Mouse (Mus musculus): ENCODE measurements around the gene Cdk20. TPM values are rescaled to one million over a fixed set of nuclear protein-coding genes. Genes with fewer than 3 reads are reported as not detected.

Cdk20 gene
- total and polyA plus RNA-seq, 3 experiments, result 2.5 to 6.2 (median 2.9) TPM

DNA sequence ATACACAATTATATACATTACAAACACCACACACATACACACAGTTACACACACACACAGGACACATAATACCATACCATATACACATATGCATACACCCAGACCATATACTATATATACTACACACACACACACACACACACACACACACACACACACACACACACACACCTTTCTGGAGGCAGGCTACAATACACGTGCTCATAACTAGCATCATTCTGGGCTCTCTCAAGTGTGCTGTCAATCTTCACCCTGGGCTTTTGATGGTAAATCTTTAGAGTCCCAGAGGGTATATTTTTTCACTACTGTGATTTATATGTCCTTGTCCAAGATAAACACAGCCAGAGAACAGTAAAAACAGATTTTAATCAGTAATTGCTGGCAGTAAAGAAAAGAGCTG lies 6.8 kb upstream of the Cdk20 start:
- Histone ChIP-seq H3K4me1 (ENCODE audit: control insufficient read depth, insufficient read depth, low read length) (no peaks in the 10 kb centered on the region), H3K79me2 (replicated peaks; ENCODE audit: control insufficient read depth, insufficient read depth, low read length) (no peaks in the 10 kb centered on the region), H3K4me3 (no peak overlapping the region), H3K9ac (ENCODE audit: low read depth, low read length) (no peak overlapping the region), H3K36me3 (ENCODE audit: control insufficient read depth, insufficient read depth, low read length) (no peaks in the 10 kb centered on the region), H3K27ac (no peak overlapping the region), H3K27me3 (ENCODE audit: control insufficient read depth, insufficient read depth, low read length) (no peaks in the 10 kb centered on the region)
- intact Hi-C loops (cut with DNase I), result no loop called here
- 53% methylated on average over 1 of the region's 1 CpGs for WGBS
- TF ChIP-seq EP300 (IDR thresholded peaks at IDR 0.05; ENCODE audit: insufficient read depth, low read depth, low read length), result no peak
- no peak for TF ChIP-seq POLR2A (IDR thresholded peaks at IDR 0.05; ENCODE audit: insufficient read depth, low read depth, low read length)
- TF ChIP-seq CTCF (IDR thresholded peaks at IDR 0.05), result no peak
- no peak for DNase-seq

DNA sequence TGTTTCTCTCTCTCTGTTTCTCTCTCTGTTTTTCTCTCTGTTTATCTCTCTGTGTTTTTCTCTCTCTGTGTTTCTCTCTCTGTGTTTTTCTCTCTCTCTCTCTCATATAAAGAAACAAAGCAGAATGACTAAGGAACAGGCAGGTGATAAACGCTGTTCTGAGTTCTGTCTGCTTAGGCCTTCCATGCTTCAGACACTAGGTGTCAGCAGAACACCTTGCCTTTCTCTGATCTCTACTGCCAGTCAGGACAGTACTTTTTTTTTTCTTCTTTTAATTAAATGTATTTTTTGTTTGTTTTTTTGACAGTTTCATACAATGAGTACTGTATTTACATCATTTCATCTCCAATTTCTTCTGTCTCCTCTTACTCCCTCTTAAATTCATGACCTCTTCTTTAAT lies 2.8 kb upstream of the Cdk20 start:
- H3K27me3 ChIP-seq (ENCODE audit: control insufficient read depth, insufficient read depth, low read length), result no peaks in the 10 kb centered on the region
- H3K79me2 ChIP-seq (replicated peaks; ENCODE audit: control insufficient read depth, insufficient read depth, low read length), result no peaks in the 10 kb centered on the region
- DNase-seq, result no peak
- TF ChIP-seq POLR2A (IDR thresholded peaks at IDR 0.05; ENCODE audit: insufficient read depth, low read depth, low read length) (no peak), EP300 (IDR thresholded peaks at IDR 0.05; ENCODE audit: insufficient read depth, low read depth, low read length) (no peak), CTCF (IDR thresholded peaks at IDR 0.05) (peak; percentile 63)
- no peak overlapping the region for H3K27ac ChIP-seq
- no peak overlapping the region for H3K4me3 ChIP-seq
- no peaks in the 10 kb centered on the region; the same call in 1 of the 2 replicates for H3K36me3 ChIP-seq (ENCODE audit: control insufficient read depth, insufficient read depth, low read length)
- H3K4me1 ChIP-seq (ENCODE audit: control insufficient read depth, insufficient read depth, low read length), result peaks cover 1% of the 10 kb centered on the region; the same call in 1 of the 2 replicates
- intact Hi-C loops (cut with DNase I), result no loop called here
- H3K9ac ChIP-seq (ENCODE audit: low read depth, low read length), result no peak overlapping the region
- WGBS, result 15% methylated on average over 1 of the region's 1 CpGs

GRCm38 (mm10) chr13:64437801-64438200 lies 5.7 kb downstream of the Cdk20 start:
- no peak overlapping the region for H3K9ac ChIP-seq (ENCODE audit: low read depth, low read length)
- DNase-seq, result no peak
- no peaks in the 10 kb centered on the region for H3K79me2 ChIP-seq (replicated peaks; ENCODE audit: control insufficient read depth, insufficient read depth, low read length)
- H3K4me3 ChIP-seq, result no peak overlapping the region
- H3K36me3 ChIP-seq (ENCODE audit: control insufficient read depth, insufficient read depth, low read length), result no peaks in the 10 kb centered on the region
- TF ChIP-seq POLR2A (IDR thresholded peaks at IDR 0.05; ENCODE audit: insufficient read depth, low read depth, low read length) (no peak), CTCF (IDR thresholded peaks at IDR 0.05) (no peak), EP300 (IDR thresholded peaks at IDR 0.05; ENCODE audit: insufficient read depth, low read depth, low read length) (no peak)
- intact Hi-C loops (cut with DNase I), result loop anchor here (2.0 to 10.0 kb wide), 3 partner anchors 193 to 677 kb away; partner anchors contain the start of gene Mfsd14b
- no peaks in the 10 kb centered on the region for H3K27me3 ChIP-seq (ENCODE audit: control insufficient read depth, insufficient read depth, low read length)
- no peak overlapping the region for H3K27ac ChIP-seq
- 81% methylated on average over 7 of the region's 7 CpGs for WGBS
- H3K4me1 ChIP-seq (ENCODE audit: control insufficient read depth, insufficient read depth, low read length), result no peaks in the 10 kb centered on the region

DNA sequence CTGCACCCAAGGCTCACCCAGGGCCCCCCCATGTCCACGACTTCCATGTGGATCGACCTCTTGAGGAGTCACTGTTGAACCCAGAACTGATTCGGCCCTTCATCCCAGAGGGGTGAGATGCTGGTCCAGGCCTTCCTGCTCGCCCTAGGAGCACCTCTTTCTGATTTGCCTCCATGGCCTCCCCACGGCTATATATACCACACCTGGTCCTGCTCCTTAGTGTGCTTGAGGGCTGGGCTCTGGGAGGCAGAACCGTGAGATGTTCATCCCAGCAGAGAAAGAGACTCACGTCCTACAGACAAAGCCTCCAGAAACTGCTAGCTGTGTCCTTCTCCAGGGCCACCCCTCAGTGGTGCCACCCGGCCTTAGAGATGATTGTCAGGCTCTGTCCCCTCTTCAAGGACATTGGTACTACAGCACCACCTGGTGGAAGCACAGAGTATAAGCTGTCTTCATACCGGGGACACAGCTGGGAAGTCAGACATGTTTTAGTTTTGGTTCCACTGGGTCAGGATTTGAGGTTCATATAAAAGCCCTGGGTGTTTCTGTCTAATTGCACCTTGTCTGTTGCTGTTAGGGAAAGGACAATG lies 6.8 kb downstream of the Cdk20 start:
- no peaks in the 10 kb centered on the region for H3K79me2 ChIP-seq (replicated peaks; ENCODE audit: control insufficient read depth, insufficient read depth, low read length)
- H3K4me3 ChIP-seq, result no peak overlapping the region
- H3K27ac ChIP-seq, result no peak overlapping the region
- peak; percentile 62 to 66 for DNase-seq
- WGBS, result 51% methylated on average over 9 of the region's 9 CpGs
- H3K36me3 ChIP-seq (ENCODE audit: control insufficient read depth, insufficient read depth, low read length), result no peaks in the 10 kb centered on the region
- intact Hi-C loops (cut with DNase I), result loop anchor here (1.0 to 10.0 kb wide), 4 partner anchors 124 to 676 kb away; partner anchors contain the start of gene Mfsd14b
- peak; percentile 85 for TF ChIP-seq EP300 (IDR thresholded peaks at IDR 0.05; ENCODE audit: insufficient read depth, low read depth, low read length)
- peak; percentile 95 for TF ChIP-seq CTCF (IDR thresholded peaks at IDR 0.05)
- no peak for TF ChIP-seq POLR2A (IDR thresholded peaks at IDR 0.05; ENCODE audit: insufficient read depth, low read depth, low read length)
- no peaks in the 10 kb centered on the region for H3K4me1 ChIP-seq (ENCODE audit: control insufficient read depth, insufficient read depth, low read length)
- H3K9ac ChIP-seq (ENCODE audit: low read depth, low read length), result no peak overlapping the region
- no peaks in the 10 kb centered on the region for H3K27me3 ChIP-seq (ENCODE audit: control insufficient read depth, insufficient read depth, low read length)

DNA sequence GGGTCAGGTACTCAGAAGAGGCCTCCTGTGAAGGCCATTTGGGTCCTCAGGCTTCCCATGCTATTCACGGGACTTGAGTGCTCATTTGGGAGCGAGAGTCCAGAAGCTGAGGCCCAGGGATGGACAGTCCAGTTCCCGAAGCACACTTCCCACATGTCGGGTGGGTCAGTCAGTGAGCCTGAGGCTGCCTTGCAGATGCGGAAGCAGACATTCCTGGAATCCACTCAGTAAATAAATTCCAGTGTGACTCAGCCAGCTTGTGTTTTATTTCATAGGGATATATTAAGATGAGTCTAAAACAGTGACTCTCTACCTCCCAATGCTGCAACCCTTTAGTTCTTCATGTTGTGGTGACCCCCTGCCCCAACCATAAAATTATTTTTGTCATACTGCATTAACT lies 7.4 kb downstream of the Cdk20 start:
- no peak overlapping the region for H3K4me3 ChIP-seq
- no peaks in the 10 kb centered on the region for H3K27me3 ChIP-seq (ENCODE audit: control insufficient read depth, insufficient read depth, low read length)
- WGBS, result 64% methylated on average over 5 of the region's 5 CpGs
- H3K36me3 ChIP-seq (ENCODE audit: control insufficient read depth, insufficient read depth, low read length), result no peaks in the 10 kb centered on the region
- no peak overlapping the region for H3K9ac ChIP-seq (ENCODE audit: low read depth, low read length)
- intact Hi-C loops (cut with DNase I), result loop anchor here (1.0 to 10.0 kb wide), 4 partner anchors 124 to 675 kb away; partner anchors contain the start of gene Mfsd14b
- no peaks in the 10 kb centered on the region for H3K4me1 ChIP-seq (ENCODE audit: control insufficient read depth, insufficient read depth, low read length)
- DNase-seq, result no peak
- TF ChIP-seq CTCF (IDR thresholded peaks at IDR 0.05), result no peak
- no peak for TF ChIP-seq EP300 (IDR thresholded peaks at IDR 0.05; ENCODE audit: insufficient read depth, low read depth, low read length)
- no peak for TF ChIP-seq POLR2A (IDR thresholded peaks at IDR 0.05; ENCODE audit: insufficient read depth, low read depth, low read length)
- H3K27ac ChIP-seq, result no peak overlapping the region
- H3K79me2 ChIP-seq (replicated peaks; ENCODE audit: control insufficient read depth, insufficient read depth, low read length), result no peaks in the 10 kb centered on the region

DNA sequence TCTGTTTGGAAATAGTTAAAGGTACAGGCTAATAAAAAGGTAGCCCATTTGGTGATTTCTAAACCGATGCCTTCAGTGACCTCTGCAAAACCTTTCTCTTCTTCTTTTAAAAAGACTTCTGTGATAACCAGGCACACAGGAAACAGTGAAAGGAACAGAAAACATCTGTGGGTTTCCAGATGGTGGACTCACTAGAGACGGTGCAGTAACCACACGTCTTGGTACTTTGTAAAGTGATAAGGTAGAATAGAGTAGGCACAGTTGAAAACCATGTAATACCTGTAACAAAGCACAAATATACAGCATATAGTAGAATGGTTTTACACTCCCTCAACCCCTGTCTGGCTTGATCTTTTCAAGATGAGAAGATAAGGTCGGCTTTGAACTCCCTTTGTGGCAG lies 8.5 kb downstream of the Cdk20 start:
- WGBS, result 48% methylated on average over 4 of the region's 4 CpGs
- Histone ChIP-seq H3K4me3 (no peak overlapping the region), H3K79me2 (replicated peaks; ENCODE audit: control insufficient read depth, insufficient read depth, low read length) (no peaks in the 10 kb centered on the region), H3K27me3 (ENCODE audit: control insufficient read depth, insufficient read depth, low read length) (no peaks in the 10 kb centered on the region), H3K27ac (no peak overlapping the region), H3K36me3 (ENCODE audit: control insufficient read depth, insufficient read depth, low read length) (no peaks in the 10 kb centered on the region), H3K4me1 (ENCODE audit: control insufficient read depth, insufficient read depth, low read length) (no peaks in the 10 kb centered on the region), H3K9ac (ENCODE audit: low read depth, low read length) (no peak overlapping the region)
- TF ChIP-seq POLR2A (IDR thresholded peaks at IDR 0.05; ENCODE audit: insufficient read depth, low read depth, low read length) (no peak), EP300 (IDR thresholded peaks at IDR 0.05; ENCODE audit: insufficient read depth, low read depth, low read length) (no peak)
- intact Hi-C loops (cut with DNase I), result loop anchor here (5.0 to 10.0 kb wide), 2 partner anchors 804 to 872 kb away; no protein-coding TSS in a partner anchor
- DNase-seq, result no peak

Data from heart, adult 2 months (tissue).